Mouse (Mus musculus): ENCODE results near the gene Fut2. TPM values are rescaled to one million over a fixed set of nuclear protein-coding genes. Genes with fewer than 3 reads are reported as not detected.

Gene Fut2
- polyA plus RNA-seq, 1 experiment from 2014 or later, result not detected

DNA sequence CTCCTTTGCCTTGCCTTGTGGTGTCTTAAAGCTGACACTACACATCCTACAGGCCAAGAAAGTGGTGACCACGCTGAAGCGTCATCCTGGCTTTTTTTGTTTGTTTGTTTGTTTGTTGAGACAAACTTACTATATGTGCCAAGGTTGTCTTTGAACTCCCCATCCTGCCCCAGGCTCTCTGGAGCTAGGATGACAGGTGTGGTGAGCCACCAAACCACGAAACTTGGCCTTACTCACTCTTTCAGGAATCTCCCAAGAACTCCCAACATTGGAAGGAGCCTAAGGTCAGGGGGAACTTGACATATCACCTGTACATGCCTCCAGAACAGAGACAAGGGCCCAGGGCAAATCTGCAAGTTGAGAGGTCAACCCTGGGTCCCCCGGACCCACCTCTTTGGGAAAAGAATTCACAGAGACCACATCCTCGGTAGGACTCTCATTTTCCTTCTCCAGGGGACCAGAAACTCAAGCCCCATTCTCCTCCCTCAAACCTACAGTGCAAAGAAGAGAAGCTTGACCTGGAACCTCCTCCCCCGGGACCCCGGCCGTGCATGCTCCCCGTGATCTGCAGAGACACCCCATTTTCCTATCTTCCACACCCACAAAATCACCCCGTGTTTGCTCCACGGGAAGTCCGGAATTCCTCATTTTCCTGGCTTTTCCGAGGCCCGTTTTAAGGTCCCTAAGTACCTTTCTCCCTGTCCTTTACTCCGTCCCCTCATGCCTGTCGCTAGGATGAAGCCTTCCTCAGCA, 23.5 kb downstream of the Fut2 start:
- ATAC-seq (no peak), DNase-seq (no peak)
- no peaks in the 10 kb centered on the region for H3K9me3 ChIP-seq (ENCODE audit: low read length)
- WGBS (ENCODE audit: insufficient replicate concordance), result 37% methylated on average over 16 of the region's 16 CpGs
- H3K4me3 ChIP-seq (ENCODE audit: low read depth, low read length), result peak overlapping the region; percentile 31
- no peaks in the 10 kb centered on the region for H3K36me3 ChIP-seq (replicated peaks; ENCODE audit: insufficient read depth, low read length)
- H3K4me2 ChIP-seq (ENCODE audit: low read depth, low read length), result peak overlapping the region; percentile 72
- H3K27ac ChIP-seq (ENCODE audit: low read depth), result no peak overlapping the region
- no peak for TF ChIP-seq EP300 (IDR thresholded peaks at IDR 0.05; ENCODE audit: low read depth)
- TF ChIP-seq CTCF (IDR thresholded peaks at IDR 0.05; ENCODE audit: low read depth), result no peak
- peaks cover 10% of the 10 kb centered on the region; the same call in 1 of the 2 replicates for H3K27me3 ChIP-seq (ENCODE audit: insufficient read depth, low read length)
- H3K9ac ChIP-seq (replicated peaks), result peak overlapping the region; percentile 52
- H3K4me1 ChIP-seq (ENCODE audit: insufficient read depth), result peaks cover 9% of the 10 kb centered on the region; the same call in 1 of the 2 replicates

- ATAC-seq, result no peak
- Histone ChIP-seq H3K36me3 (replicated peaks; ENCODE audit: insufficient read depth, low read length) (no peaks in the 10 kb centered on the region), H3K4me1 (ENCODE audit: insufficient read depth) (peaks cover 9% of the 10 kb centered on the region; the same call in 1 of the 2 replicates), H3K27me3 (ENCODE audit: insufficient read depth, low read length) (peaks cover 10% of the 10 kb centered on the region; the same call in 1 of the 2 replicates), H3K9me3 (ENCODE audit: low read length) (no peaks in the 10 kb centered on the region), H3K27ac (ENCODE audit: low read depth) (no peak overlapping the region), H3K4me3 (ENCODE audit: low read depth, low read length) (no peak overlapping the region), H3K4me2 (ENCODE audit: low read depth, low read length) (no peak overlapping the region), H3K9ac (replicated peaks) (no peak overlapping the region)
- 71% methylated on average over 5 of the region's 5 CpGs for WGBS (ENCODE audit: insufficient replicate concordance)
- TF ChIP-seq EP300 (IDR thresholded peaks at IDR 0.05; ENCODE audit: low read depth) (no peak), CTCF (IDR thresholded peaks at IDR 0.05; ENCODE audit: low read depth) (no peak)
- no peak for DNase-seq
Observed at GRCm38 (mm10) chr7:45642083-45642482, 24.1 kb downstream of the Fut2 start.

DNA sequence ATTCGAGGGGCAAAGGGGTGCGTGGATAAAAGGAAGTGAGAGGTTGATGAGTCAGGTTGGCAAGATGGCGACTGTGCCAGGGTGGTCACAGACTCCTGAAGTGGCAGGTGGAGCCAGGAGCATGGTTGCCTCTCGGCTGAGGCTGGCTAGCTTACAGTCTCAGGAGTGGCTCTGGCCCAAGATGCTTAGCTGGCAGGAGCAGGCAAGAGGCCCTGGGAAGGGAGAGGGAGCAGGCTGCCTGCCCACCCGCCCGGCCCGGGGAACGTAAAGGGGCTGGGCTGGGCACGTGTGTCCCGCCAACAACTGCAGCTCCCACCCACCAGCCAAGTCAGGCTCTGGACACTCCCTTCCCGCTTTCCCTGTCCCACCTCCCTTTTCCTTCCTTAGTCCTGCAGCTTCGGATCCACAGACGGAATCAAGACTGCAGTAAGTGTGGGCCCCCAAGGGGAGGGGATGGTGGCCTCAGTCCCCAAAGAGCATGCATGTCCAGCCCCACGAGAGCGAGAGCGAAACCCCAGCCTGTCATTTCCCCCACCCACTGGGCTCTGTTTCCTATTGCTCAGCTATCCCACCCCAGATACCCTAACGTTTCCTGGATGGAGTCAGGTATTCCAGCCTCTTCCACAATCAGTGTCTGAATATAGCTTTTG, 24.7 kb downstream of the Fut2 start:
- Histone ChIP-seq H3K27me3 (ENCODE audit: insufficient read depth, low read length) (peaks cover 10% of the 10 kb centered on the region; the same call in 1 of the 2 replicates), H3K27ac (ENCODE audit: low read depth) (no peak overlapping the region), H3K36me3 (replicated peaks; ENCODE audit: insufficient read depth, low read length) (no peaks in the 10 kb centered on the region), H3K9me3 (ENCODE audit: low read length) (no peaks in the 10 kb centered on the region), H3K4me3 (ENCODE audit: low read depth, low read length) (no peak overlapping the region), H3K4me1 (ENCODE audit: insufficient read depth) (peaks cover 9% of the 10 kb centered on the region; the same call in 1 of the 2 replicates), H3K9ac (replicated peaks) (no peak overlapping the region), H3K4me2 (ENCODE audit: low read depth, low read length) (no peak overlapping the region)
- TF ChIP-seq EP300 (IDR thresholded peaks at IDR 0.05; ENCODE audit: low read depth) (no peak), CTCF (IDR thresholded peaks at IDR 0.05; ENCODE audit: low read depth) (no peak)
- no peak for DNase-seq
- ATAC-seq, result no peak
- 68% methylated on average over 17 of the region's 17 CpGs for WGBS (ENCODE audit: insufficient replicate concordance)

- DNase-seq, result no peak
- H3K27me3 ChIP-seq (ENCODE audit: insufficient read depth, low read length), result peaks cover 10% of the 10 kb centered on the region; the same call in 1 of the 2 replicates
- H3K27ac ChIP-seq (ENCODE audit: low read depth), result no peak overlapping the region
- ATAC-seq, result no peak
- whole genome bisulfite sequencing (ENCODE audit: insufficient replicate concordance), result 79% methylated on average over 19 of the region's 19 CpGs
- no peak for TF ChIP-seq EP300 (IDR thresholded peaks at IDR 0.05; ENCODE audit: low read depth)
- TF ChIP-seq CTCF (IDR thresholded peaks at IDR 0.05; ENCODE audit: low read depth), result no peak
- no peak overlapping the region for H3K9ac ChIP-seq (replicated peaks)
- no peak overlapping the region for H3K4me3 ChIP-seq (ENCODE audit: low read depth, low read length)
- peaks cover 9% of the 10 kb centered on the region; the same call in 1 of the 2 replicates for H3K4me1 ChIP-seq (ENCODE audit: insufficient read depth)
- no peaks in the 10 kb centered on the region for H3K36me3 ChIP-seq (replicated peaks; ENCODE audit: insufficient read depth, low read length)
- H3K9me3 ChIP-seq (ENCODE audit: low read length), result no peaks in the 10 kb centered on the region
- H3K4me2 ChIP-seq (ENCODE audit: low read depth, low read length), result no peak overlapping the region
Observed at GRCm38 (mm10) chr7:45640191-45640957, 25.8 kb downstream of the Fut2 start.

DNA sequence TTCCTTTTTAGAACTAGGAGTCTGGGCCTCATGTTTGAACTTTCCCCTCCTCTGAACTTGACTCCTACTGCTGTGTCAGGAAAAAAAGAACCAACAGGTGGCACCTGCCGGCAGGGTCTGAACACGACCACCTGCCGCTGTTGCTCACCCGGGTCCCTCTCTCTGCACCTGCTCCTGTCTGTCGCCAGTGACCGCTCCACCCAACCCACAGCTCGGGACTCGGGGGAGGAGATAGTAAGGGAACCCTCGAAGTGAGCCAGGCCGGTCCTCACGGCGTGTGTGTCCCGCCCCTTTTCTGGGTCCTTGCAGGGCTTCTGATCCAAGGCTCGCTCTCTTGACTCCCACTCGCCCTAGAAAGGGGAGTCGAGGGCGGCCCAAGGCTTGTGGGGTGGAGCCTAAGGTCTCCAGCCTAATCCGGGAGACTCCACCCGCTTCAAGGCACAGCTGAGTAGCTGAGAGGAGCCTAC, 26.6 kb downstream of the Fut2 start, which contains the start of gene Mamstr:
Gene Mamstr (plus strand): TSS at position 417 of the 467 bp plus-strand sequence.
- H3K4me3 ChIP-seq (ENCODE audit: low read depth, low read length), result no peak within 1 kb of the TSS
- no peak within 1 kb of the TSS for H3K4me2 ChIP-seq (ENCODE audit: low read depth, low read length)
- H3K36me3 ChIP-seq (replicated peaks; ENCODE audit: insufficient read depth, low read length), result no peaks in the 10 kb centered on the region
- ATAC-seq, result no peak
- H3K9ac ChIP-seq (replicated peaks), result no peak within 1 kb of the TSS
- no peak for DNase-seq
- peaks cover 9% of the 10 kb centered on the region; the same call in 1 of the 2 replicates for H3K4me1 ChIP-seq (ENCODE audit: insufficient read depth)
- no peaks in the 10 kb centered on the region for H3K9me3 ChIP-seq (ENCODE audit: low read length)
- H3K27me3 ChIP-seq (ENCODE audit: insufficient read depth, low read length), result peaks cover 7% of the 10 kb centered on the region; the same call in 1 of the 2 replicates
- WGBS (ENCODE audit: insufficient replicate concordance), result 56% methylated on average over 19 of the region's 19 CpGs
- H3K27ac ChIP-seq (ENCODE audit: low read depth), result no peak within 1 kb of the TSS
- TF ChIP-seq EP300 (IDR thresholded peaks at IDR 0.05; ENCODE audit: low read depth), result no peak
- TF ChIP-seq CTCF (IDR thresholded peaks at IDR 0.05; ENCODE audit: low read depth), result no peak

All from liver, postnatal 0 days (tissue).